Mouse (Mus musculus) liver, adult 2 months (tissue): ENCODE data around the gene Sdcbp2. TPM values are rescaled to one million over a fixed set of nuclear protein-coding genes. Genes with fewer than 3 reads are reported as not detected.

Experiments used
- DNase-seq: peaks from one replicate; pipeline ENCODE4 v3.0.0-alpha.2; 2011; ENCODE audit warnings: low read depth, low spot score; ENCODE audit errors: extremely low read depth
- H3K27ac ChIP-seq: fragments of 200-500 bp; replicated peaks from 2 replicates; pipeline ENCODE4 v1.5.1; 2012; ENCODE audit warnings: low read depth, mild to moderate bottlenecking, control low read depth, inconsistent platforms, low read length; ENCODE audit not compliant: insufficient read depth
- H3K27me3 ChIP-seq: fragments of 200-500 bp; 2 replicates; pipeline ENCODE4 v1.6.1; 2012; ENCODE audit warnings: mild to moderate bottlenecking, moderate library complexity, low read length, inconsistent platforms; ENCODE audit not compliant: control insufficient read depth, insufficient read depth
- H3K36me3 ChIP-seq: fragments of 200-500 bp; 2 replicates; pipeline ENCODE4 v1.6.1; 2012; ENCODE audit warnings: low read length, inconsistent platforms; ENCODE audit not compliant: control insufficient read depth, insufficient read depth
- H3K4me1 ChIP-seq: fragments of 200-500 bp; 2 replicates; pipeline ENCODE4 v1.6.1; 2011; ENCODE audit warnings: low read length; ENCODE audit not compliant: control insufficient read depth, insufficient read depth
- H3K4me3 ChIP-seq: fragments of 200-500 bp; 2 replicates; pipeline ENCODE4 v1.5.1; 2011; ENCODE audit warnings: low read depth, mild to moderate bottlenecking, control low read depth, low read length, moderate library complexity; ENCODE audit not compliant: insufficient read depth
- H3K79me2 ChIP-seq: fragments of 200-500 bp; 2 replicates; pipeline ENCODE4 v1.6.1; 2012; ENCODE audit warnings: inconsistent platforms, mild to moderate bottlenecking, low read length, moderate library complexity; ENCODE audit not compliant: control insufficient read depth, insufficient read depth
- H3K9ac ChIP-seq: fragments of 200-500 bp; 2 replicates; pipeline ENCODE4 v1.6.1; 2012; ENCODE audit warnings: low read depth, mild to moderate bottlenecking, control low read depth, inconsistent platforms, low read length
- CTCF ChIP-seq: fragments of 200-500 bp; IDR thresholded peaks from 2 replicates; pipeline ENCODE4 v1.5.1; 2011; ENCODE audit warnings: low read depth, low read length, control low read depth
- POLR2A ChIP-seq: fragments of 200-500 bp; IDR thresholded peaks from 2 replicates; pipeline ENCODE4 v1.6.1; 2011; ENCODE audit warnings: low read length, control low read depth; ENCODE audit not compliant: insufficient read depth; ENCODE audit errors: extremely low read depth
- WGBS: fragments of 180-500 bp; shearing (Covaris S2); methylation state at CpG from one replicate; pipeline ENCODE4 v1.1.7; 2018; 5-methylcytosine and 5-hydroxymethylcytosine counted together
- polyA plus RNA-seq: library from polyadenylated mRNA; depleted of rRNA; stranded (reverse); fragments of >200 nt; gene quantifications from 2 replicates; pipeline ENCODE4 v1.2.3, GENCODE M21; 2012
- total RNA-seq: library from RNA; depleted of rRNA; stranded (reverse); fragments of >200 nt; gene quantifications from 2 replicates; pipeline ENCODE4 v1.2.3, GENCODE M21; 2014

Gene Sdcbp2
- total and polyA plus RNA-seq, 2 experiments = 0.28 to 0.33 TPM

- WGBS = 65% methylated on average over 8 of the region's 8 CpGs
- no peak for TF ChIP-seq POLR2A
- no peak for TF ChIP-seq CTCF
- H3K27ac ChIP-seq = no peak overlapping the region
- no peaks in the 10 kb centered on the region for H3K36me3 ChIP-seq
- no peak overlapping the region for H3K4me3 ChIP-seq
- no peaks in the 10 kb centered on the region for H3K79me2 ChIP-seq
- no peak for DNase-seq
- no peaks in the 10 kb centered on the region for H3K4me1 ChIP-seq
- H3K9ac ChIP-seq = no peak overlapping the region
- H3K27me3 ChIP-seq = no peaks in the 10 kb centered on the region
Observed at GRCm38 (mm10) chr2:151530378-151531230, 41.8 kb upstream of the Sdcbp2 start.

- DNase-seq = no peak
- WGBS = 86% methylated on average over 6 of the region's 6 CpGs
- no peak for TF ChIP-seq POLR2A
- no peak for TF ChIP-seq CTCF
Observed at GRCm38 (mm10) chr2:151533632-151534031, 38.8 kb upstream of the Sdcbp2 start.

GRCm38 (mm10) chr2:151535961-151536617, 36.3 kb upstream of the Sdcbp2 start:
- 57% methylated on average over 1 of the region's 1 CpGs for WGBS

More at GRCm38 (mm10) chr2:151533632-151534031, 38.8 kb upstream of the Sdcbp2 start:
- H3K4me3 ChIP-seq = no peak overlapping the region
- H3K36me3 ChIP-seq = no peaks in the 10 kb centered on the region
- no peak overlapping the region for H3K27ac ChIP-seq
- no peaks in the 10 kb centered on the region for H3K27me3 ChIP-seq
- no peak overlapping the region for H3K9ac ChIP-seq
- H3K4me1 ChIP-seq = peaks cover 5% of the 10 kb centered on the region; the same call in 1 of the 2 replicates
- no peaks in the 10 kb centered on the region for H3K79me2 ChIP-seq

GRCm38 (mm10) chr2:151536618-151536974, 35.8 kb upstream of the Sdcbp2 start:
- H3K4me1 ChIP-seq = peaks cover 5% of the 10 kb centered on the region; the same call in 1 of the 2 replicates
- no peak overlapping the region for H3K4me3 ChIP-seq
- no peaks in the 10 kb centered on the region for H3K27me3 ChIP-seq
- H3K79me2 ChIP-seq = no peaks in the 10 kb centered on the region
- no peak overlapping the region for H3K27ac ChIP-seq
- no peak overlapping the region for H3K9ac ChIP-seq
- H3K36me3 ChIP-seq = no peaks in the 10 kb centered on the region
- 19% methylated on average over 5 of the region's 5 CpGs for WGBS
- TF ChIP-seq CTCF (no peak), POLR2A (no peak)
- DNase-seq = peak; percentile 53

More at GRCm38 (mm10) chr2:151535961-151536617, 36.3 kb upstream of the Sdcbp2 start:
- no peak overlapping the region for H3K4me3 ChIP-seq
- H3K36me3 ChIP-seq = no peaks in the 10 kb centered on the region
- H3K27me3 ChIP-seq = no peaks in the 10 kb centered on the region
- no peak overlapping the region for H3K9ac ChIP-seq
- H3K79me2 ChIP-seq = no peaks in the 10 kb centered on the region
- H3K27ac ChIP-seq = no peak overlapping the region
- peaks cover 5% of the 10 kb centered on the region; the same call in 1 of the 2 replicates for H3K4me1 ChIP-seq
- TF ChIP-seq POLR2A = no peak
- TF ChIP-seq CTCF = no peak
- no peak for DNase-seq

- 76% methylated on average over 4 of the region's 4 CpGs for WGBS
- peaks cover 4% of the 10 kb centered on the region; the same call in 1 of the 2 replicates for H3K79me2 ChIP-seq
- no peak overlapping the region for H3K27ac ChIP-seq
- no peak overlapping the region for H3K4me3 ChIP-seq
- H3K36me3 ChIP-seq = no peaks in the 10 kb centered on the region
- no peaks in the 10 kb centered on the region for H3K27me3 ChIP-seq
- peaks cover 5% of the 10 kb centered on the region; the same call in 1 of the 2 replicates for H3K4me1 ChIP-seq
- no peak overlapping the region for H3K9ac ChIP-seq
- DNase-seq = no peak
- no peak for TF ChIP-seq CTCF
- TF ChIP-seq POLR2A = no peak
Observed at GRCm38 (mm10) chr2:151538646-151539045, 33.8 kb upstream of the Sdcbp2 start.
